Mouse (Mus musculus): Measurements from ENCODE around the gene Egf. TPM values are rescaled to one million over a fixed set of nuclear protein-coding genes. Genes with fewer than 3 reads are reported as not detected.
"Not testable (repeated sequence)": the region's sequence is repeated elsewhere in the genome, so short reads cannot be mapped to it uniquely, and the experiment has no call there.

The Egf gene
- polyA plus RNA-seq, 1 experiment from 2014 or later, result 0.52 TPM

GRCm38 (mm10) chr3:129782746-129783145, 27.6 kb upstream of the Egf start:
- H3K4me2 ChIP-seq (replicated peaks; ENCODE audit: low read depth), result no peak overlapping the region
- H3K27me3 ChIP-seq (ENCODE audit: control insufficient read depth, insufficient read depth, low read length), result no peaks in the 10 kb centered on the region
- DNase-seq (ENCODE audit: low spot score) (no peak), ATAC-seq (ENCODE audit: low FRiP score, low TSS enrichment) (no peak)
- WGBS, result 90% methylated on average over 3 of the region's 3 CpGs
- no peak overlapping the region for H3K27ac ChIP-seq (replicated peaks)
- H3K4me1 ChIP-seq (replicated peaks; ENCODE audit: control insufficient read depth, insufficient read depth), result no peaks in the 10 kb centered on the region
- H3K36me3 ChIP-seq (ENCODE audit: control insufficient read depth, insufficient read depth, low read length), result no peaks in the 10 kb centered on the region
- H3K4me3 ChIP-seq (ENCODE audit: low read depth, low read length), result no peak overlapping the region
- TF ChIP-seq EP300 (optimal IDR thresholded peaks at IDR 0.05) (no peak), CTCF (IDR thresholded peaks at IDR 0.05; ENCODE audit: low read depth) (peak; percentile 26; the same call in 1 of the 2 replicates)
- H3K9me3 ChIP-seq (ENCODE audit: control insufficient read depth, low read length), result no peaks in the 10 kb centered on the region
- H3K9ac ChIP-seq (ENCODE audit: low read length), result no peak overlapping the region

GRCm38 (mm10) chr3:129781435-129781834, 26.3 kb upstream of the Egf start:
- no peaks in the 10 kb centered on the region for H3K36me3 ChIP-seq (ENCODE audit: control insufficient read depth, insufficient read depth, low read length)
- no peak overlapping the region for H3K4me3 ChIP-seq (ENCODE audit: low read depth, low read length)
- H3K9me3 ChIP-seq (ENCODE audit: control insufficient read depth, low read length), result no peaks in the 10 kb centered on the region
- no peak overlapping the region for H3K4me2 ChIP-seq (replicated peaks; ENCODE audit: low read depth)
- no peaks in the 10 kb centered on the region for H3K4me1 ChIP-seq (replicated peaks; ENCODE audit: control insufficient read depth, insufficient read depth)
- no peaks in the 10 kb centered on the region for H3K27me3 ChIP-seq (ENCODE audit: control insufficient read depth, insufficient read depth, low read length)
- ATAC-seq (ENCODE audit: low FRiP score, low TSS enrichment), result no peak
- WGBS, result 54% methylated on average over 10 of the region's 10 CpGs
- H3K9ac ChIP-seq (ENCODE audit: low read length), result no peak overlapping the region
- no peak for DNase-seq (ENCODE audit: low spot score)
- H3K27ac ChIP-seq (replicated peaks), result no peak overlapping the region
- no peak for TF ChIP-seq EP300 (optimal IDR thresholded peaks at IDR 0.05)
- TF ChIP-seq CTCF (IDR thresholded peaks at IDR 0.05; ENCODE audit: low read depth), result no peak

GRCm38 (mm10) chr3:129771210-129771609, 16.1 kb upstream of the Egf start:
- WGBS, result 78% methylated on average over 6 of the region's 6 CpGs

GRCm38 (mm10) chr3:129766971-129767794, 12.1 kb upstream of the Egf start:
- no peaks in the 10 kb centered on the region for H3K9me3 ChIP-seq (ENCODE audit: control insufficient read depth, low read length)
- 87% methylated on average over 10 of the region's 10 CpGs for WGBS
- no peak for ATAC-seq (ENCODE audit: low FRiP score, low TSS enrichment)
- no peak overlapping the region for H3K4me3 ChIP-seq (ENCODE audit: low read depth, low read length)
- no peaks in the 10 kb centered on the region for H3K36me3 ChIP-seq (ENCODE audit: control insufficient read depth, insufficient read depth, low read length)
- H3K4me2 ChIP-seq (replicated peaks; ENCODE audit: low read depth), result no peak overlapping the region
- no peaks in the 10 kb centered on the region for H3K27me3 ChIP-seq (ENCODE audit: control insufficient read depth, insufficient read depth, low read length)
- H3K27ac ChIP-seq (replicated peaks), result no peak overlapping the region
- H3K9ac ChIP-seq (ENCODE audit: low read length), result no peak overlapping the region
- DNase-seq (ENCODE audit: low spot score), result no peak
- TF ChIP-seq EP300 (optimal IDR thresholded peaks at IDR 0.05) (no peak), CTCF (IDR thresholded peaks at IDR 0.05; ENCODE audit: low read depth) (no peak)
- H3K4me1 ChIP-seq (replicated peaks; ENCODE audit: control insufficient read depth, insufficient read depth), result no peaks in the 10 kb centered on the region

More at GRCm38 (mm10) chr3:129771210-129771609, 16.1 kb upstream of the Egf start:
- Histone ChIP-seq H3K4me2 (replicated peaks; ENCODE audit: low read depth) (no peak overlapping the region), H3K36me3 (ENCODE audit: control insufficient read depth, insufficient read depth, low read length) (no peaks in the 10 kb centered on the region), H3K9ac (ENCODE audit: low read length) (no peak overlapping the region), H3K9me3 (ENCODE audit: control insufficient read depth, low read length) (no peaks in the 10 kb centered on the region), H3K27ac (replicated peaks) (no peak overlapping the region), H3K27me3 (ENCODE audit: control insufficient read depth, insufficient read depth, low read length) (no peaks in the 10 kb centered on the region), H3K4me3 (ENCODE audit: low read depth, low read length) (no peak overlapping the region), H3K4me1 (replicated peaks; ENCODE audit: control insufficient read depth, insufficient read depth) (no peaks in the 10 kb centered on the region)
- DNase-seq (ENCODE audit: low spot score) (no peak), ATAC-seq (ENCODE audit: low FRiP score, low TSS enrichment) (no peak)
- no peak for TF ChIP-seq CTCF (IDR thresholded peaks at IDR 0.05; ENCODE audit: low read depth)
- no peak for TF ChIP-seq EP300 (optimal IDR thresholded peaks at IDR 0.05)

GRCm38 (mm10) chr3:129766106-129766505, 11.0 kb upstream of the Egf start:
- no peaks in the 10 kb centered on the region for H3K36me3 ChIP-seq (ENCODE audit: control insufficient read depth, insufficient read depth, low read length)
- no peak overlapping the region for H3K4me2 ChIP-seq (replicated peaks; ENCODE audit: low read depth)
- 74% methylated on average over 4 of the region's 4 CpGs for WGBS
- no peak for DNase-seq (ENCODE audit: low spot score)
- TF ChIP-seq EP300 (optimal IDR thresholded peaks at IDR 0.05) (no peak), CTCF (IDR thresholded peaks at IDR 0.05; ENCODE audit: low read depth) (no peak)
- no peaks in the 10 kb centered on the region for H3K4me1 ChIP-seq (replicated peaks; ENCODE audit: control insufficient read depth, insufficient read depth)
- no peak for ATAC-seq (ENCODE audit: low FRiP score, low TSS enrichment)
- no peak overlapping the region for H3K9ac ChIP-seq (ENCODE audit: low read length)
- no peaks in the 10 kb centered on the region for H3K27me3 ChIP-seq (ENCODE audit: control insufficient read depth, insufficient read depth, low read length)
- no peak overlapping the region for H3K27ac ChIP-seq (replicated peaks)
- H3K4me3 ChIP-seq (ENCODE audit: low read depth, low read length), result no peak overlapping the region
- H3K9me3 ChIP-seq (ENCODE audit: control insufficient read depth, low read length), result no peaks in the 10 kb centered on the region

- not testable (repeated sequence) for DNase-seq (ENCODE audit: low spot score); H3K4me2 ChIP-seq (replicated peaks; ENCODE audit: low read depth); H3K9me3 ChIP-seq (ENCODE audit: control insufficient read depth, low read length); H3K27me3 ChIP-seq (ENCODE audit: control insufficient read depth, insufficient read depth, low read length); ATAC-seq (ENCODE audit: low FRiP score, low TSS enrichment); H3K4me1 ChIP-seq (replicated peaks; ENCODE audit: control insufficient read depth, insufficient read depth); H3K9ac ChIP-seq (ENCODE audit: low read length); H3K27ac ChIP-seq (replicated peaks); H3K36me3 ChIP-seq (ENCODE audit: control insufficient read depth, insufficient read depth, low read length); H3K4me3 ChIP-seq (ENCODE audit: low read depth, low read length)
- 97% methylated on average over 1 of the region's 1 CpGs for WGBS
These were observed 2.5 kb upstream of the Egf start for GRCm38 (mm10) chr3:129757599-129757998.
